Mouse (Mus musculus) layer of hippocampus, adult 6 months (tissue): ENCODE data around the gene Rnf113a1. TPM values are rescaled to one million over a fixed set of nuclear protein-coding genes. Genes with fewer than 3 reads are reported as not detected.

ENCODE experiments used
- long read RNA-seq, 2 experiments: library from polyadenylated mRNA; unstranded; transcript quantifications; one replicate each; pipeline ENCODE4 v2.0.0; 2019 to 2020
- polyA plus RNA-seq: library from polyadenylated mRNA; unstranded; fragments of <200 nt; fragmentation: Nextera tagmentation; gene quantifications from 2 replicates; pipeline ENCODE4 v1.2.3, GENCODE M21; 2021

The Rnf113a1 gene
- polyA plus RNA-seq, result 13.3 and 15.8 TPM in 2 replicates
- long read RNA-seq, experiment 1, transcript Rnf113a1-201 (1 exons, 1,223 nt), result major isoform, 16 of 16 reads
- long read RNA-seq, experiment 1, partial matches to known transcripts, result 0 of 16 reads
- long read RNA-seq, experiment 1, other reads (novel, unspliced or antisense), result 0 of 16 reads
- long read RNA-seq, experiment 2, transcript Rnf113a1-201 (1 exons, 1,223 nt), result major isoform, 19 of 19 reads
- long read RNA-seq, experiment 2, partial matches to known transcripts, result 0 of 19 reads
- long read RNA-seq, experiment 2, other reads (novel, unspliced or antisense), result 0 of 19 reads

GRCm38 (mm10) chrX:37191105-37191743, at the start of gene Rnf113a1, which contains the start of gene Ndufa1:
Gene Rnf113a1, plus strand, starts transcription at chrX:37191245.
Gene Ndufa1, minus strand, starts transcription at chrX:37191163.

GRCm38 (mm10) chrX:37168742-37169141, 22.3 kb upstream of the Rnf113a1 start, which contains the start of gene Akap14:
Gene Akap14, minus strand, starts transcription at chrX:37168842.

GRCm38 (mm10) chrX:37210941-37211340, 19.9 kb downstream of the Rnf113a1 start, which contains the start of gene Gm9:
Gene Gm9, minus strand, starts transcription at chrX:37211041.

GRCm38 (mm10) chrX:37222158-37222557, 31.1 kb downstream of the Rnf113a1 start, which contains the start of gene Rhox1:
Gene Rhox1, minus strand, starts transcription at chrX:37222258.

Other genes starting within 250 kb of the Rnf113a1 start
- gene Sept6, start 199.5 kb upstream of the Rnf113a1 start, polyA plus RNA-seq, result 29.7 and 31.6 TPM in 2 replicates
- not detected in 2 replicates for gene Sowahd, start 142.4 kb upstream of the Rnf113a1 start, polyA plus RNA-seq
- 1,190 and 1,219 TPM in 2 replicates for gene Rpl39, start 105.8 kb upstream of the Rnf113a1 start, polyA plus RNA-seq
- gene Upf3b, start 80.9 kb upstream of the Rnf113a1 start, polyA plus RNA-seq, result 9.2 and 10.0 TPM in 2 replicates
- gene Nkap, start 64.5 kb upstream of the Rnf113a1 start, polyA plus RNA-seq, result 8.8 and 9.7 TPM in 2 replicates
- 0.26 and 0.53 TPM in 2 replicates for gene Akap14, start 22.4 kb upstream of the Rnf113a1 start, polyA plus RNA-seq
- 1,377 and 1,764 TPM in 2 replicates for gene Ndufa1, start 82 bp upstream of the Rnf113a1 start, polyA plus RNA-seq
- not detected in 2 replicates for gene Gm9, start 19.8 kb downstream of the Rnf113a1 start, polyA plus RNA-seq
- not detected in 2 replicates for gene Rhox1, start 31.0 kb downstream of the Rnf113a1 start, polyA plus RNA-seq
- gene Rhox2a, start 53.7 kb downstream of the Rnf113a1 start, polyA plus RNA-seq, result not detected in 2 replicates
- gene Rhox3a, start 58.7 kb downstream of the Rnf113a1 start, polyA plus RNA-seq, result not detected in 2 replicates
- gene Rhox4a, start 74.1 kb downstream of the Rnf113a1 start, polyA plus RNA-seq, result not detected in 2 replicates
- not detected in 2 replicates for gene Rhox3a2, start 188.8 kb downstream of the Rnf113a1 start, polyA plus RNA-seq
- not detected in 2 replicates for gene Rhox4a2, start 199.6 kb downstream of the Rnf113a1 start, polyA plus RNA-seq
- not detected in 2 replicates for gene Rhox2b, start 220.8 kb downstream of the Rnf113a1 start, polyA plus RNA-seq
- not detected in 2 replicates for gene Rhox4b, start 241.2 kb downstream of the Rnf113a1 start, polyA plus RNA-seq